Mouse (Mus musculus) hindbrain, postnatal 0 days (tissue): ENCODE data around the gene Phf7. TPM values are rescaled to one million over a fixed set of nuclear protein-coding genes. Genes with fewer than 3 reads are reported as not detected.
A peak's percentile ranks its signal among the peaks of the same experiment; 100 is the strongest.

Experiments used
- ATAC-seq: fragments of 200-750 bp; cut with Nextera tagmentation; 2 replicates; pipeline ENCODE4 v1.8.0; 2017; ENCODE audit warnings: mild to moderate bottlenecking, moderate TSS enrichment, moderate library complexity
- DNase-seq: peaks from one replicate; pipeline ENCODE4 v3.0.0-alpha.2; 2015; ENCODE audit warnings: low spot score
- H3K27ac ChIP-seq: fragments of 300-500 bp; sonication (generic); 2 replicates; pipeline ENCODE4 v1.5.1; 2014; ENCODE audit warnings: mild to moderate bottlenecking
- H3K27me3 ChIP-seq: fragments of 300-500 bp; sonication (generic); 2 replicates; pipeline ENCODE4 v1.6.1; 2014; ENCODE audit warnings: low read length, mixed read lengths; ENCODE audit not compliant: insufficient read depth
- H3K36me3 ChIP-seq: fragments of 300-500 bp; sonication (generic); 2 replicates; pipeline ENCODE4 v1.6.1; 2014; ENCODE audit warnings: low read length, mixed read lengths; ENCODE audit not compliant: insufficient read depth
- H3K4me1 ChIP-seq: fragments of 300-500 bp; sonication (generic); 2 replicates; pipeline ENCODE4 v1.6.1; 2014; ENCODE audit warnings: antibody characterized with exemption, low read length, mixed read lengths; ENCODE audit not compliant: insufficient read depth
- H3K4me2 ChIP-seq: fragments of 300-500 bp; sonication (generic); 2 replicates; pipeline ENCODE4 v1.6.1; 2014; ENCODE audit warnings: low read depth, mild to moderate bottlenecking, low read length, moderate library complexity, mixed read lengths
- H3K4me3 ChIP-seq: fragments of 300-500 bp; sonication (generic); 2 replicates; pipeline ENCODE4 v1.5.1; 2014; ENCODE audit warnings: low read length
- H3K9ac ChIP-seq: fragments of 300-500 bp; sonication (generic); replicated peaks from 2 replicates; pipeline ENCODE4 v1.6.1; 2014; ENCODE audit warnings: mild to moderate bottlenecking, low read length, moderate library complexity, mixed read lengths
- H3K9me3 ChIP-seq: fragments of 300-500 bp; sonication (generic); 2 replicates; pipeline ENCODE4 v1.6.1; 2016; ENCODE audit warnings: low read length, mixed read lengths
- CTCF ChIP-seq: IDR thresholded peaks from 2 replicates; pipeline ENCODE4 v1.5.1; 2016; ENCODE audit warnings: antibody characterized with exemption, control low read depth, low read depth
- WGBS: fragments of 180-500 bp; shearing (Covaris S2); extraction: QIAGEN DNeasy Blood & Tissue Kit; methylation state at CpG from one replicate; pipeline ENCODE4 v1.1.7; 2014; 5-methylcytosine and 5-hydroxymethylcytosine counted together
- polyA plus RNA-seq: library from polyadenylated mRNA; unstranded; fragments of >200 nt; fragmentation: Nextera tagmentation; extraction: Ambion mirVana; gene quantifications from 2 replicates; pipeline ENCODE4 v1.2.1, GENCODE M21; 2015
- total RNA-seq: library from RNA; depleted of rRNA; stranded (reverse); fragments of >200 nt; gene quantifications from 2 replicates; pipeline ENCODE4 v1.2.3, GENCODE M21; 2014

Phf7 gene
- total and polyA plus RNA-seq, 2 experiments from 2014 or later: 4.1 to 8.8 TPM

DNA sequence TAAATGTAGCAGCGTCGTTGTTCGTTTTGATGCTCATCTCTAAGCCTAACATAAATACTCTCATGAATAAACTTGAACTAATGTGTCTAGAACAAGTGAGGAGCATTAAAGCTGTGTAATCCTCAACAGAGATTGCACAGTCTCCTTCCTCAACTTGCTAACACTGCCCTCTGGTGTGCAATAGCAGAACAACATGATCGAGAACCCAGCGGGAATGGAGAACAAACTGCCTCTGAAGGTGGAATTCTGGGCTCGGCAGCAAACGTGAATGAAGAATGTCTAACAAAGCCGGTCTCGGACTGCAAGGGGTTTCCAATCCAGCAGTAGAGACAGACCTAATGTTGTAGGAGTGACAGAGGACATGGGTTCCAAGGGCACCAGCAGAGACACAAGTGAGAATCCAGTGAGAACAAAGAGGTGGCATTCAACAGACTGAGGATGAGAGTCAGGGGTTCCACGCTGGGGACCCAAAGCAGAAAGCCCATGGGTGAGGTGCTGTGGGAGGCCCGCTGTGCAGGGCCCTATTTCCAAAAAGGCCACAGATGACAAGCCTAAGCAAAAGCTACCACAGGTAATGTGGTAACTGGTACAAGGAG is 17.0 kb downstream of the Phf7 start:
- peak; percentile 93 for TF ChIP-seq CTCF
- H3K4me2 ChIP-seq: no peak overlapping the region
- peak; percentile 53; the same call in 1 of the 2 replicates for ATAC-seq

DNA sequence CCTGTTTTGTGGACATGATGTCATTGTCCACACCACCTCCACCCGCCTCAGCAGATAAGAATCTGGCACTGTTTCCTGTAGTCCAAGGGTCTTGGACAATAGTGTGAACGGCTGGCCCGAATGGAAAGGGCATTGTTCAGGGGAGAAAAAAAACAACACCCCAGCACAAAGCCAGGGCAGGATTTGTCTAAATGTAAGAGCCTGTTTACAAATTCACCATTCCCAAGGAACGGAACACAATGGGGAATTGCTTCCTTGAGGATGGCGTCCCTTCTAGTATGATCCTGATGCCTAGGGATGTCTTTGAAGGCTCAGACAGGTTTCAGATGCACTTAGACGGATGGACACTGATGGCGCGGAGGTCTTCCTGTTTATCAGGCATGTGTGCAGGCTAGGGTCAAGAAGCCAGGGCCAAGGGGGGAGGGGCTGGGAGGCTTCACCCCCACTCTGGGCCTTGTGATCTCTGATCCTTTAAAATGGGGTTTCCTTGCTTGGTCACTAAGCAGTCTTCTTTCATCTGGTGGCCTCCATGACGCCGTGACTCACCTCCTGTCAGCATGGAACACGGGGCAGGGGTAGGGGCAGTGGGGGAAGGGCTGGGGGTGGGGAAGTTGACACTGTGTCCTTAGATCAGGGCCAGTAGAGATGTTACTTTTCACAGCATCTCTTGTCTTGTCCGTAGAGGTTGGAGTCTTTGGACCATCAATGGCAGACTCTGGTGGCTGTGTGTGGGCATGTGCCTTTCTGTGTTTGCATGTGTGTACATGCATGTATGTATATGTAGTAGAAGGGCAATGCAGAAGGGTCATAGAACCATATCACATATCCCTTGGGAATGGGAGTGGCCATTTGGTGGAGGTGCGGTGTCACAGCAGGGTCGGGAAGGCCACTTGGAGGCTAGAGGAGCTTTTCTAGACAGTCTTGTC is 17.8 kb downstream of the Phf7 start:
- Histone ChIP-seq H3K9ac (0 out of 2 replicates have a peak overlapping the region, but pooled peaks have one; percentile 2), H3K4me3 (no peak overlapping the region), H3K27me3 (no peaks in the 10 kb centered on the region), H3K4me2 (no peak overlapping the region), H3K36me3 (no peaks in the 10 kb centered on the region), H3K27ac (peak overlapping the region; percentile 36; the same call in 1 of the 2 replicates), H3K9me3 (no peaks in the 10 kb centered on the region), H3K4me1 (no peaks in the 10 kb centered on the region)
- peak; percentile 41; the same call in 1 of the 2 replicates for ATAC-seq
- WGBS: 83% methylated on average over 14 of the region's 14 CpGs
- TF ChIP-seq CTCF: no peak
- DNase-seq: no peak

More for the DNA sequence above, 17.0 kb downstream of the Phf7 start:
- H3K4me1 ChIP-seq: no peaks in the 10 kb centered on the region
- 17% methylated on average over 11 of the region's 11 CpGs for WGBS
- peak; percentile 89 for DNase-seq
- H3K9me3 ChIP-seq: no peaks in the 10 kb centered on the region
- no peak overlapping the region for H3K9ac ChIP-seq
- H3K27me3 ChIP-seq: no peaks in the 10 kb centered on the region
- no peak overlapping the region for H3K4me3 ChIP-seq
- no peaks in the 10 kb centered on the region for H3K36me3 ChIP-seq
- H3K27ac ChIP-seq: peak overlapping the region; percentile 36; the same call in 1 of the 2 replicates

DNA sequence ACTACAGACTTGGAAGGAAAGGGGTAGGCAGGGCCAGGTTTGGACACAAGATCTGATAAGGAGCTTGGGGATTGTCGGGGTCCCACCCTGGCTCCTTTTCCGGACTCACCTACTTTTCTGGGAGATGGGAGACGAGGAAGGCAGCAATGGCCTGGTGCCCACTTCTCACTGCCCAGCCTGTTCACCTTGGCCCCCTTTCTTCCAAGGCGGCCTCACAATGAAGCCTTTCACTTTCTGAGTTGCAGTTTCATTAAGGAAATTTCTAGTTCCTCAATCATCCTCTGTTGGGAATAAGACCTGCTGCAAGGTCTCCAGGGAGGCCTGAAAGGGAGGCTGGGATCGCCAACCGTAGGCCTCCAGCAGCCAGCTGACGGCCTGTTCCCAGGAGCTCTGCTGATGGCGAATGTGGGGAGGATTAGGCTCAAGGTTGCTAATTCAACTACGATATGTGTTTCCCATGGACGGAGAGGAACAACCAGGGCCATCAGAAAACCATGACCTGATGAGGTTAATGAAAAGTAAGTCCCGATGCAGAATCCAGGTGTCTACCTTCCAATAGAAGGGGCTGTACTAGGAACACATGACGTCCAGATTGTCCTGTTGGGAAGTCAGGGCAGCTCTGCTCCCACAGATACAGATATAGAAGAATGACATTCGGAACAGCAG is 18.6 kb downstream of the Phf7 start:
- Histone ChIP-seq H3K4me3 (no peak overlapping the region), H3K27me3 (no peaks in the 10 kb centered on the region), H3K9ac (0 out of 2 replicates have a peak overlapping the region, but pooled peaks have one; percentile 2), H3K9me3 (no peaks in the 10 kb centered on the region), H3K4me2 (no peak overlapping the region), H3K27ac (no peak overlapping the region), H3K4me1 (0 out of 2 replicates have a peak, but pooled peaks cover under 1% of the 10 kb centered on the region), H3K36me3 (no peaks in the 10 kb centered on the region)
- 83% methylated on average over 13 of the region's 13 CpGs for WGBS
- no peak for DNase-seq
- ATAC-seq: no peak
- no peak for TF ChIP-seq CTCF

DNA sequence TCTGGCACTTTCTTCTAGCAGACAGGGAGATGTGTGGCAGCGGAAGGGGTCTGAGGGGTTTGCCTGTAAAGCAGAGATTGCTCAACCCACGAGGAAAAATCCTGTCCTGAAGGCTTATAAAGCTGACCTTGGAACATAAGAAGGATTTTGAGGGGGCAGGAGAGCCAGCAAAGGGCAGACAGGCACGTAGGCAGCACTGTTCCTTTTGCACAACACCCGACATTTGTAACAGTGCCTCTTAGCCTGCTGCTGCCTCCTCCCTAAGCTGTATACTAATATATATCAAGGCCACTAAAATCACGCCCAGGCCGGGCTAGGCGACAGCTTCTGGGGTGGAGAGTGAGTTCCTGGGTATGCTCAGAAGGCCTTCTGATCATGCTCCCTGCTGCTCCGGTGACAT is 20.7 kb downstream of the Phf7 start:
- DNase-seq (no peak), ATAC-seq (no peak)
- 0 out of 2 replicates have a peak, but pooled peaks cover 9% of the 10 kb centered on the region for H3K4me1 ChIP-seq
- no peak for TF ChIP-seq CTCF
- H3K27me3 ChIP-seq: no peaks in the 10 kb centered on the region
- no peak overlapping the region for H3K9ac ChIP-seq
- WGBS: 79% methylated on average over 8 of the region's 8 CpGs
- H3K36me3 ChIP-seq: no peaks in the 10 kb centered on the region
- no peaks in the 10 kb centered on the region for H3K9me3 ChIP-seq
- no peak overlapping the region for H3K4me2 ChIP-seq
- no peak overlapping the region for H3K4me3 ChIP-seq
- no peak overlapping the region for H3K27ac ChIP-seq

DNA sequence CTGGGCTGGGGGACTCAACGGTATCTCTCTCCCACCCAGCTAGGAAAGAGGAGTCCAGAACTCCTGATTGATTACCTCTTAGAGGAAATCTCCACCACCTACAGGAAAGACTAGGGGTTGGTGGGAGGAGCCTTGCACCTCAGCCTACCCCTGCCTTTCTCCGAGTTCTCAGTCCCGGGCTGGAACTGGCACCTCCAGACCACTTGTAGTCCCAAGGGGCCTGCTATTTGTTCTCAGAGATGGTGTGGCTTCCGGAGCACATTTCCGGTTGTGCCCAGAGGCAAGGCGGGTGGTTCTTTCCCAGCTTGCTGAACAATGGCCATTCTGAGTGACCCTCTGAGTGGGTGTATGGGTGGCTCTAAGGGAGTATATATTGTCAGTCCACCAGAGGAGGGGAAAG is 22.9 kb downstream of the Phf7 start:
- no peak overlapping the region for H3K4me2 ChIP-seq
- H3K27me3 ChIP-seq: no peaks in the 10 kb centered on the region
- TF ChIP-seq CTCF: no peak
- no peak for DNase-seq
- H3K9ac ChIP-seq: no peak overlapping the region
- no peak overlapping the region for H3K27ac ChIP-seq
- H3K36me3 ChIP-seq: no peaks in the 10 kb centered on the region
- no peak overlapping the region for H3K4me3 ChIP-seq
- 75% methylated on average over 6 of the region's 6 CpGs for WGBS
- ATAC-seq: no peak
- H3K9me3 ChIP-seq: no peaks in the 10 kb centered on the region
- 0 out of 2 replicates have a peak, but pooled peaks cover 9% of the 10 kb centered on the region for H3K4me1 ChIP-seq

DNA sequence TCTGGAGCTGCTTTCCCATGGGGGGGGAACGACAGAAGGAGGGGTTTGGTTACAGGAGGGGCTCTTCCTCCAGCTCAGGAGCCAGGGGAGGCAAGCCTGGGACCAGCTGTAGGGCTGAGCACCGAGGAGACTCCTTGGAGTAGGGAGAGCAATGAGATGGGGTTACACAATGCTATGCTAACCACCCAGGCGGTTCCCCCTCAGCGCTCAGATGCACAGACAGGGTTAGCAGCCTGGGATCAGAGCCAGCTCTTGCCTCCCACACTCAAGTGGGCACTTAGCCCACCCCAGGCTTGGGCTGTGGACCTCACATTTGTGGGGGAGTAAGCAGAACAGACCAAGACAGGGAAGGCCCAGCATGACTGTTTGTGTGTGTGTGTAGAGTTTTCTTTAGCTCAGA is 24.1 kb downstream of the Phf7 start:
- DNase-seq (peak; percentile 72), ATAC-seq (peak; percentile 84)
- TF ChIP-seq CTCF: no peak
- Histone ChIP-seq H3K4me2 (no peak overlapping the region), H3K4me3 (no peak overlapping the region), H3K4me1 (0 out of 2 replicates have a peak, but pooled peaks cover 9% of the 10 kb centered on the region), H3K9me3 (no peaks in the 10 kb centered on the region), H3K36me3 (no peaks in the 10 kb centered on the region), H3K9ac (no peak overlapping the region), H3K27me3 (no peaks in the 10 kb centered on the region), H3K27ac (no peak overlapping the region; the same call in 1 of the 2 replicates)
- WGBS: 32% methylated on average over 4 of the region's 4 CpGs
